Mouse (Mus musculus) heart, adult 2 months (tissue): ENCODE measurements around the gene Armc9. TPM values are rescaled to one million over a fixed set of nuclear protein-coding genes. Genes with fewer than 3 reads are reported as not detected.

ENCODE experiments used
- DNase-seq, 2 experiments: peaks; one replicate each; pipeline ENCODE4 v3.0.0; 2021
- H3K27ac ChIP-seq: fragments of 200-600 bp; 2 replicates; pipeline ENCODE4 v1.8.1; 2022
- H3K27me3 ChIP-seq: fragments of 200-500 bp; 2 replicates; pipeline ENCODE4 v1.6.1; 2012; ENCODE audit warnings: mild to moderate bottlenecking, low read length, inconsistent platforms, mixed read lengths; ENCODE audit not compliant: control insufficient read depth, insufficient read depth
- H3K36me3 ChIP-seq: fragments of 200-500 bp; 2 replicates; pipeline ENCODE4 v1.6.1; 2012; ENCODE audit warnings: low read length, inconsistent platforms; ENCODE audit not compliant: control insufficient read depth, insufficient read depth
- H3K4me1 ChIP-seq: fragments of 200-500 bp; 2 replicates; pipeline ENCODE4 v1.6.1; 2011; ENCODE audit warnings: low read length; ENCODE audit not compliant: control insufficient read depth, insufficient read depth
- H3K4me3 ChIP-seq: fragments of 200-600 bp; 2 replicates; pipeline ENCODE4 v1.8.1; 2022
- H3K79me2 ChIP-seq: fragments of 200-500 bp; replicated peaks from 2 replicates; pipeline ENCODE4 v1.6.1; 2012; ENCODE audit warnings: mild to moderate bottlenecking, inconsistent platforms, low read length, moderate library complexity, mixed read lengths; ENCODE audit not compliant: control insufficient read depth, insufficient read depth
- H3K9ac ChIP-seq: fragments of 200-500 bp; 2 replicates; pipeline ENCODE4 v1.6.1; 2012; ENCODE audit warnings: low read depth, mild to moderate bottlenecking, control low read depth, inconsistent platforms, low read length, mixed read lengths
- CTCF ChIP-seq: fragments of 200-600 bp; IDR thresholded peaks from 2 replicates; pipeline ENCODE4 v1.8.1; 2022; ENCODE audit warnings: antibody characterized with exemption, mild to moderate bottlenecking, moderate library complexity
- EP300 ChIP-seq: fragments of 200-500 bp; IDR thresholded peaks from 2 replicates; pipeline ENCODE4 v1.6.1; 2011; ENCODE audit warnings: low read depth, low read length, control low read depth; ENCODE audit not compliant: insufficient read depth
- POLR2A ChIP-seq: fragments of 200-500 bp; IDR thresholded peaks from 2 replicates; pipeline ENCODE4 v1.6.1; 2011; ENCODE audit warnings: mild to moderate bottlenecking, low read depth, low read length, control low read depth; ENCODE audit not compliant: insufficient read depth
- WGBS: fragments of 180-500 bp; shearing (Covaris S2); methylation state at CpG from one replicate; pipeline ENCODE4 v1.1.7; 2018; 5-methylcytosine and 5-hydroxymethylcytosine counted together
- intact Hi-C: fragments of 180-260 bp; cut with DNase I; formaldehyde crosslinking; loops from one replicate; pipeline ENCODE4 v1.15.1; 2025
- polyA plus RNA-seq: library from polyadenylated mRNA; depleted of rRNA; stranded (reverse); fragments of >200 nt; gene quantifications from 2 replicates; pipeline ENCODE4 v1.2.3, GENCODE M21; 2012
- total RNA-seq, 2 experiments: library from RNA; stranded (reverse); gene quantifications; 2 replicates each; pipeline ENCODE4 v1.2.3; 2021

The Armc9 gene
- total and polyA plus RNA-seq, 3 experiments = 2.4 to 3.5 (median 3.5) TPM

GRCm38 (mm10) chr1:86293868-86294267, 139.3 kb downstream of the Armc9 start:
- intact Hi-C loops = no loop called here
- H3K27ac ChIP-seq = no peak overlapping the region
- no peak for TF ChIP-seq POLR2A
- TF ChIP-seq EP300 = no peak
- TF ChIP-seq CTCF = no peak
- H3K79me2 ChIP-seq = no peaks in the 10 kb centered on the region
- H3K4me1 ChIP-seq = no peaks in the 10 kb centered on the region
- DNase-seq = no peak
- no peak overlapping the region for H3K9ac ChIP-seq
- WGBS = 92% methylated on average over 5 of the region's 5 CpGs
- H3K27me3 ChIP-seq = no peaks in the 10 kb centered on the region
- H3K36me3 ChIP-seq = no peaks in the 10 kb centered on the region
- H3K4me3 ChIP-seq = no peak overlapping the region

GRCm38 (mm10) chr1:86294472-86294871, 139.9 kb downstream of the Armc9 start:
- TF ChIP-seq POLR2A (no peak), EP300 (no peak), CTCF (no peak)
- DNase-seq = no peak
- intact Hi-C loops = no loop called here
- Histone ChIP-seq H3K27ac (no peak overlapping the region), H3K79me2 (no peaks in the 10 kb centered on the region), H3K4me3 (no peak overlapping the region), H3K36me3 (no peaks in the 10 kb centered on the region), H3K9ac (no peak overlapping the region), H3K4me1 (no peaks in the 10 kb centered on the region), H3K27me3 (no peaks in the 10 kb centered on the region)
- WGBS = 74% methylated on average over 4 of the region's 4 CpGs

- Histone ChIP-seq H3K27ac (no peak overlapping the region), H3K27me3 (peaks cover 3% of the 10 kb centered on the region), H3K9ac (no peak overlapping the region), H3K4me3 (no peak overlapping the region), H3K4me1 (no peaks in the 10 kb centered on the region), H3K79me2 (no peaks in the 10 kb centered on the region), H3K36me3 (no peaks in the 10 kb centered on the region)
- intact Hi-C loops = no loop called here
- WGBS = 84% methylated on average over 2 of the region's 2 CpGs
- TF ChIP-seq CTCF = no peak
- TF ChIP-seq EP300 = no peak
- TF ChIP-seq POLR2A = no peak
- no peak for DNase-seq
Observed at GRCm38 (mm10) chr1:86300093-86300492, 145.5 kb downstream of the Armc9 start.

DNA sequence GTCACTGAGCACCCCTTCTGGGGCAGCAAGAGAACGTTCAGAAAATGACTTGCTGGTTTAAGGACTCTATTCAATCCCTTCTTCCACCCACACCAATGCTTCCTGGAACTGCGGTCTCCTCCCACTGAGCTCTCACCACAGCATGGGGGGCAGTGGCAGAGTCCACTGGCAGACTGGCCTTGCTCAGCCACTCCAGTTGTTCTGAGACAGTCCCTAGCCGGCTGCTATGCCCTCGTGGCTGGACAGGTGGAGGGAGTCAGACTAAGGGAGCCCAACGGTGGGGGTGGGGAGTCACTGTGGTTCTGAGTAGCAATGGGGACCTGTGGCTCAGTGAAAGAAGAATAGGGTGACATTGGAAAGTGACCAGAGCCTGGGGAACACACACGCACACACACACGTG, 146.2 kb downstream of the Armc9 start:
- H3K79me2 ChIP-seq = no peaks in the 10 kb centered on the region
- no peaks in the 10 kb centered on the region for H3K4me1 ChIP-seq
- DNase-seq = no peak
- no peak overlapping the region for H3K9ac ChIP-seq
- no peak overlapping the region for H3K27ac ChIP-seq
- TF ChIP-seq EP300 (no peak), CTCF (no peak), POLR2A (no peak)
- WGBS = 44% methylated on average over 7 of the region's 7 CpGs
- no peak overlapping the region for H3K4me3 ChIP-seq
- intact Hi-C loops = no loop called here
- H3K27me3 ChIP-seq = peaks cover 3% of the 10 kb centered on the region
- no peaks in the 10 kb centered on the region for H3K36me3 ChIP-seq

DNA sequence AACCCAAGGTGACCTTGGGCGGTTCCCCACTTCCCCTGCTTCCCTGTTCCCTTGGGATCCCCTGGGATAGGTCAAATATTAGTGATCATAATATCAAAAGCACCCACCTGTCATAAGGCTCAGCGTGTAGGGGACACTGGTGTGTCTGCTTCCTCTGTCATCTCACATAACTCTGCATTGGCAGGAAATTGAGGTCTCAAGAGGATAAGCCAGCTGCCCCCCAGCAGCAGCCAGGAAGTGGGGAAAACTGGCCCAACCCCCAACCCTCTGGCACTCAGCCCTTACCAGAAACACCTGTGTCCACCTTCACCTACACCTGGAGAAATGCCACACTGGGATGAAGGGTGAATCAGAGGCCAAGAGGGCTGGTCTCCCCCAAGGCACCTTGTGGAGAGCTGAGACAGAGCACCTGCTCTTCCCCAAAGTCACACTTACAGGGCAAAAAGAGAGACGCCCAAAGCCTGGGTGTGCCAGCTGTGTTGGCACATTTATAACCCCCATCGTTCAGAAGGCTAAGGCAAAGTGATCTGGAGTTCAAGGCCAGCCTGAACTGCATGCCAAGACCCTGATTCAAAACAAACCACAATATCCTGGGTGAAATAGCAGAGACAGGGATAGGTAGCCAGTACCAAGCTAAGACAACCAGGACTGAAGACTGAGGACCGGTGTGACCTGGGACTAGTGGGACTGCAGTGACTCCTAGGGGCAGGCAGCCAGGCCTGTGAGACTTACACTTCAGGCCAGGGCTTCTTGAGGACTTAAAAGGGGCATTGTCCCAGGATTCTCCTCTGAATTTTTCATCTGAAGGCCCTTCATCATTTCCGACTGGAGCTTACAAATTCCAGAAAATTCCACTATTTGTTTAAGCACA, 146.9 kb downstream of the Armc9 start:
- no peak overlapping the region for H3K9ac ChIP-seq
- H3K27ac ChIP-seq = no peak overlapping the region
- WGBS = 49% methylated on average over 6 of the region's 6 CpGs
- H3K4me3 ChIP-seq = no peak overlapping the region
- no peaks in the 10 kb centered on the region for H3K4me1 ChIP-seq
- H3K36me3 ChIP-seq = no peaks in the 10 kb centered on the region
- intact Hi-C loops = no loop called here
- peak in 1 of 2 experiments; percentile 24 for DNase-seq
- TF ChIP-seq POLR2A (no peak), EP300 (no peak), CTCF (peak; percentile 26)
- H3K79me2 ChIP-seq = no peaks in the 10 kb centered on the region
- H3K27me3 ChIP-seq = peaks cover 3% of the 10 kb centered on the region

DNA sequence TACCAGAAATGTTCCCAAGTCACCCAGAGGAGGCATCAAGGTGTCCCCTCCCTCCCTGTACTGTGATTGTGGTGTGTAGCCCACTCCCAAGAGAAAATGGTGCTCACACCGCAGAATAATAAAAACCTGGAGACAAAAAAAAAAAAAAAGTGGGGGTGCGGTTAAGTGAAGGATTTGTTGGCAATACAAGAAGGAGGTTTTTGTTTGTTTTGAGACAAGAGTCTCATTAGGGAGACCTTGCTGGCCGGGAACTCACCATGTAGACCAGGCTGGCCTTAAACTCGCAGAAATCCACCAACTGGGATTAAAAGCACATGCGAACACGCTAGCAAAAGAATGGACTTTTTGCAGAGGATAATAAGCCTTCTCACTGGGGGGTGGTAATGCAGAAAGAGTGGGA, 148.0 kb downstream of the Armc9 start, which contains the start of gene B3gnt7:
Gene B3gnt7, plus strand, starts transcription at position 301 of the 400 bp plus-strand sequence.
- intact Hi-C loops = no loop called here

More for the DNA sequence above, 148.0 kb downstream of the Armc9 start, which contains the start of gene B3gnt7:
- H3K4me1 ChIP-seq = no peaks in the 10 kb centered on the region
- peaks cover 3% of the 10 kb centered on the region for H3K27me3 ChIP-seq
- no peak within 1 kb of the TSS for H3K27ac ChIP-seq
- H3K36me3 ChIP-seq = no peaks in the 10 kb centered on the region
- H3K9ac ChIP-seq = peak within 1 kb of the TSS; percentile 17
- DNase-seq = no peak
- H3K79me2 ChIP-seq = no peaks in the 10 kb centered on the region
- 60% methylated on average over 6 of the region's 6 CpGs for WGBS
- TF ChIP-seq EP300 (no peak), CTCF (no peak), POLR2A (no peak)
- H3K4me3 ChIP-seq = peak within 1 kb of the TSS; percentile 36
